Mouse (Mus musculus) heart, adult 2 months (tissue): ENCODE measurements around the gene Umad1. TPM values are rescaled to one million over a fixed set of nuclear protein-coding genes. Genes with fewer than 3 reads are reported as not detected.

Experiments used
- DNase-seq, 2 experiments: peaks; one replicate each; pipeline ENCODE4 v3.0.0; 2021
- H3K27ac ChIP-seq: fragments of 200-600 bp; 2 replicates; pipeline ENCODE4 v1.8.1; 2022
- H3K27me3 ChIP-seq: fragments of 200-500 bp; 2 replicates; pipeline ENCODE4 v1.6.1; 2012; ENCODE audit warnings: mild to moderate bottlenecking, low read length, inconsistent platforms, mixed read lengths; ENCODE audit not compliant: control insufficient read depth, insufficient read depth
- H3K36me3 ChIP-seq: fragments of 200-500 bp; 2 replicates; pipeline ENCODE4 v1.6.1; 2012; ENCODE audit warnings: low read length, inconsistent platforms; ENCODE audit not compliant: control insufficient read depth, insufficient read depth
- H3K4me1 ChIP-seq: fragments of 200-500 bp; 2 replicates; pipeline ENCODE4 v1.6.1; 2011; ENCODE audit warnings: low read length; ENCODE audit not compliant: control insufficient read depth, insufficient read depth
- H3K4me3 ChIP-seq: fragments of 200-600 bp; 2 replicates; pipeline ENCODE4 v1.8.1; 2022
- H3K79me2 ChIP-seq: fragments of 200-500 bp; replicated peaks from 2 replicates; pipeline ENCODE4 v1.6.1; 2012; ENCODE audit warnings: mild to moderate bottlenecking, inconsistent platforms, low read length, moderate library complexity, mixed read lengths; ENCODE audit not compliant: control insufficient read depth, insufficient read depth
- H3K9ac ChIP-seq: fragments of 200-500 bp; 2 replicates; pipeline ENCODE4 v1.6.1; 2012; ENCODE audit warnings: low read depth, mild to moderate bottlenecking, control low read depth, inconsistent platforms, low read length, mixed read lengths
- CTCF ChIP-seq: fragments of 200-600 bp; IDR thresholded peaks from 2 replicates; pipeline ENCODE4 v1.8.1; 2022; ENCODE audit warnings: antibody characterized with exemption, mild to moderate bottlenecking, moderate library complexity
- EP300 ChIP-seq: fragments of 200-500 bp; IDR thresholded peaks from 2 replicates; pipeline ENCODE4 v1.6.1; 2011; ENCODE audit warnings: low read depth, low read length, control low read depth; ENCODE audit not compliant: insufficient read depth
- POLR2A ChIP-seq: fragments of 200-500 bp; IDR thresholded peaks from 2 replicates; pipeline ENCODE4 v1.6.1; 2011; ENCODE audit warnings: mild to moderate bottlenecking, low read depth, low read length, control low read depth; ENCODE audit not compliant: insufficient read depth
- WGBS: fragments of 180-500 bp; shearing (Covaris S2); methylation state at CpG from one replicate; pipeline ENCODE4 v1.1.7; 2018; 5-methylcytosine and 5-hydroxymethylcytosine counted together
- intact Hi-C: fragments of 180-260 bp; cut with DNase I; formaldehyde crosslinking; loops from one replicate; pipeline ENCODE4 v1.15.1; 2025
- polyA plus RNA-seq: library from polyadenylated mRNA; depleted of rRNA; stranded (reverse); fragments of >200 nt; gene quantifications from 2 replicates; pipeline ENCODE4 v1.2.3, GENCODE M21; 2012
- total RNA-seq, 2 experiments: library from RNA; stranded (reverse); gene quantifications; 2 replicates each; pipeline ENCODE4 v1.2.3; 2021

Gene Umad1
- total and polyA plus RNA-seq, 3 experiments, result 7.3 to 14.0 (median 12.5) TPM

- H3K4me1 ChIP-seq, result no peaks in the 10 kb centered on the region; the same call in 1 of the 2 replicates
- intact Hi-C loops, result no loop called here
- WGBS, result 68% methylated on average over 5 of the region's 5 CpGs
- no peak overlapping the region for H3K27ac ChIP-seq
- no peak overlapping the region for H3K9ac ChIP-seq
- no peak for TF ChIP-seq EP300
- TF ChIP-seq POLR2A, result no peak
- no peaks in the 10 kb centered on the region for H3K36me3 ChIP-seq
- H3K4me3 ChIP-seq, result no peak overlapping the region
- peak; percentile 56 to 74 for DNase-seq
- no peaks in the 10 kb centered on the region for H3K79me2 ChIP-seq
- H3K27me3 ChIP-seq, result no peaks in the 10 kb centered on the region
These were observed 86.2 kb downstream of the Umad1 start for GRCm38 (mm10) chr6:8345219-8345856.

GRCm38 (mm10) chr6:8347154-8347553 lies 88.1 kb downstream of the Umad1 start:
- intact Hi-C loops, result no loop called here
- H3K36me3 ChIP-seq, result peaks cover 2% of the 10 kb centered on the region; the same call in 1 of the 2 replicates
- H3K79me2 ChIP-seq, result no peaks in the 10 kb centered on the region
- TF ChIP-seq POLR2A (no peak), EP300 (no peak), CTCF (no peak)
- no peak for DNase-seq
- H3K27me3 ChIP-seq, result no peaks in the 10 kb centered on the region
- no peak overlapping the region for H3K9ac ChIP-seq
- no peak overlapping the region for H3K27ac ChIP-seq
- H3K4me1 ChIP-seq, result peaks cover 8% of the 10 kb centered on the region
- no peak overlapping the region for H3K4me3 ChIP-seq
- 73% methylated on average over 2 of the region's 2 CpGs for WGBS

GRCm38 (mm10) chr6:8348344-8348743 lies 89.3 kb downstream of the Umad1 start:
- Histone ChIP-seq H3K36me3 (peaks cover 2% of the 10 kb centered on the region; the same call in 1 of the 2 replicates), H3K4me3 (no peak overlapping the region), H3K9ac (no peak overlapping the region), H3K27me3 (no peaks in the 10 kb centered on the region), H3K79me2 (no peaks in the 10 kb centered on the region), H3K27ac (no peak overlapping the region), H3K4me1 (peaks cover 8% of the 10 kb centered on the region)
- TF ChIP-seq CTCF (no peak), EP300 (no peak), POLR2A (no peak)
- 100% methylated on average over 1 of the region's 1 CpGs for WGBS
- intact Hi-C loops, result no loop called here
- DNase-seq, result no peak

GRCm38 (mm10) chr6:8349060-8349670 lies 90.1 kb downstream of the Umad1 start:
- peaks cover 2% of the 10 kb centered on the region; the same call in 1 of the 2 replicates for H3K36me3 ChIP-seq
- H3K4me1 ChIP-seq, result peaks cover 8% of the 10 kb centered on the region
- no peaks in the 10 kb centered on the region for H3K27me3 ChIP-seq
- no peak overlapping the region for H3K4me3 ChIP-seq
- no peak overlapping the region for H3K9ac ChIP-seq
- DNase-seq, result no peak
- 81% methylated on average over 2 of the region's 2 CpGs for WGBS
- H3K79me2 ChIP-seq, result no peaks in the 10 kb centered on the region
- TF ChIP-seq CTCF (no peak), POLR2A (no peak), EP300 (no peak)
- intact Hi-C loops, result no loop called here
- H3K27ac ChIP-seq, result no peak overlapping the region

GRCm38 (mm10) chr6:8351507-8351906 lies 92.4 kb downstream of the Umad1 start:
- TF ChIP-seq EP300 (no peak), CTCF (no peak), POLR2A (no peak)
- Histone ChIP-seq H3K79me2 (no peaks in the 10 kb centered on the region), H3K27ac (peak overlapping the region; percentile 10; the same call in 1 of the 2 replicates), H3K4me1 (peaks cover 8% of the 10 kb centered on the region), H3K27me3 (no peaks in the 10 kb centered on the region), H3K36me3 (peaks cover 2% of the 10 kb centered on the region; the same call in 1 of the 2 replicates), H3K4me3 (no peak overlapping the region), H3K9ac (no peak overlapping the region)
- WGBS, result 41% methylated on average over 2 of the region's 2 CpGs
- no peak for DNase-seq
- intact Hi-C loops, result loop anchor here (10.0 kb wide), 1 partner anchor 257 kb away; no protein-coding TSS in a partner anchor
